Mouse (Mus musculus) forebrain, embryonic 11.5 days (tissue): Measurements from ENCODE around the gene 1810009A15Rik. TPM values are rescaled to one million over a fixed set of nuclear protein-coding genes. Genes with fewer than 3 reads are reported as not detected.

Experiments
- ATAC-seq: fragments of 200-750 bp; cut with Nextera tagmentation; replicated peaks from 2 replicates; pipeline ENCODE4 v1.8.0; 2017; ENCODE audit warnings: moderate TSS enrichment; ENCODE audit not compliant: low FRiP score
- DNase-seq: peaks from one replicate; pipeline ENCODE4 v3.0.0-alpha.2; 2017; ENCODE audit warnings: low spot score
- H3K27ac ChIP-seq: fragments of 300-500 bp; sonication (generic); 2 replicates; pipeline ENCODE4 v1.5.1; 2014; ENCODE audit warnings: low read depth, low read length
- H3K27me3 ChIP-seq: fragments of 300-500 bp; sonication (generic); 2 replicates; pipeline ENCODE4 v1.6.1; 2014; ENCODE audit warnings: mild to moderate bottlenecking, low read length, mixed read lengths; ENCODE audit not compliant: control insufficient read depth, insufficient read depth
- H3K36me3 ChIP-seq: fragments of 300-500 bp; sonication (generic); 2 replicates; pipeline ENCODE4 v1.6.1; 2014; ENCODE audit warnings: mild to moderate bottlenecking, low read length, moderate library complexity, mixed read lengths; ENCODE audit not compliant: control insufficient read depth, insufficient read depth
- H3K4me1 ChIP-seq: fragments of 300-500 bp; sonication (generic); replicated peaks from 2 replicates; pipeline ENCODE4 v1.6.1; 2014; ENCODE audit warnings: low read length, mixed read lengths; ENCODE audit not compliant: control insufficient read depth, insufficient read depth
- H3K4me2 ChIP-seq: fragments of 300-500 bp; sonication (generic); 2 replicates; pipeline ENCODE4 v1.6.1; 2014; ENCODE audit warnings: low read depth, mild to moderate bottlenecking, low read length, moderate library complexity, mixed read lengths; ENCODE audit not compliant: severe bottlenecking
- H3K4me3 ChIP-seq: fragments of 300-500 bp; sonication (generic); 2 replicates; pipeline ENCODE4 v1.5.1; 2014; ENCODE audit warnings: low read depth, low read length
- H3K9ac ChIP-seq: fragments of 300-500 bp; sonication (generic); 2 replicates; pipeline ENCODE4 v1.6.1; 2014; ENCODE audit warnings: low read length
- H3K9me3 ChIP-seq: fragments of 300-500 bp; sonication (generic); 2 replicates; pipeline ENCODE4 v1.6.1; 2016; ENCODE audit warnings: low read length, mixed read lengths; ENCODE audit not compliant: control insufficient read depth
- WGBS: fragments of 180-500 bp; shearing (Covaris S2); extraction: QIAGEN DNeasy Blood & Tissue Kit; methylation state at CpG from one replicate; pipeline ENCODE4 v1.1.7; 2014; 5-methylcytosine and 5-hydroxymethylcytosine counted together
- polyA plus RNA-seq: library from polyadenylated mRNA; unstranded; fragments of >200 nt; fragmentation: Nextera tagmentation; extraction: Ambion mirVana; gene quantifications from 2 replicates; pipeline ENCODE4 v1.2.1, GENCODE M21; 2014

Gene 1810009A15Rik
- polyA plus RNA-seq, 1 experiment from 2014 or later, result 124 TPM

GRCm38 (mm10) chr19:8899079-8899478 is 10.4 kb downstream of the 1810009A15Rik start:
- DNase-seq, result no peak
- Histone ChIP-seq H3K9ac (peak overlapping the region; percentile 79), H3K27ac (no peak overlapping the region), H3K4me1 (peaks cover 11% of the 10 kb centered on the region), H3K9me3 (no peaks in the 10 kb centered on the region), H3K4me2 (peak overlapping the region; percentile 89), H3K27me3 (no peaks in the 10 kb centered on the region), H3K4me3 (peak overlapping the region; percentile 97), H3K36me3 (peaks cover 2% of the 10 kb centered on the region; the same call in 1 of the 2 replicates)
- ATAC-seq, result no peak
- 75% methylated on average over 3 of the region's 3 CpGs for WGBS

- DNase-seq (no peak), ATAC-seq (no peak)
- H3K27me3 ChIP-seq, result no peaks in the 10 kb centered on the region
- H3K36me3 ChIP-seq, result peaks cover 12% of the 10 kb centered on the region; the same call in 1 of the 2 replicates
- H3K4me1 ChIP-seq, result peaks cover 6% of the 10 kb centered on the region
- H3K9me3 ChIP-seq, result no peaks in the 10 kb centered on the region
- 94% methylated on average over 5 of the region's 5 CpGs for WGBS
- no peak overlapping the region for H3K4me3 ChIP-seq
- no peak overlapping the region for H3K27ac ChIP-seq
- no peak overlapping the region for H3K9ac ChIP-seq
- no peak overlapping the region for H3K4me2 ChIP-seq
These were observed 14.8 kb downstream of the 1810009A15Rik start for GRCm38 (mm10) chr19:8903412-8903811.

DNA sequence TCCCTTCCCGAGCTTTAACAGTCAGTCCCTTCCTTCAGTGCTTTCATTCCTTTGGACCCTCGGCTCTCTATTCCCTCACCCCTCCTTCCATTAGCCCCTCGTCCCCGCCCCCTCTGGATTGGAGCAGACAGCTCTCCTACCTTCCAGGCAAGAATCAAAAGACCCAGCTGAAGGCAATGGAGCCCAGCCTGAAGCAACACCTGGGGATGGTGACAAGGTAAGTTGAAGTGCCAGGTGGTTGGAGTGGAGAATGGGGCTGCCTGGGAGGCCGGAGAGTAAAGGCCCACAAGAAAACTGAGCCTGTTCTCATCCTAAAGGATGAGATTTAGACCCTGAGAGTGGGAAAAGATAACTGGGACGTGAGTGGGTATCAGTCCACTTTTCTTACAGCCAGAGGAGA is 19.9 kb downstream of the 1810009A15Rik start:
- Histone ChIP-seq H3K4me2 (no peak overlapping the region), H3K27ac (no peak overlapping the region), H3K9me3 (no peaks in the 10 kb centered on the region), H3K9ac (no peak overlapping the region), H3K36me3 (peaks cover 26% of the 10 kb centered on the region; the same call in 1 of the 2 replicates), H3K27me3 (no peaks in the 10 kb centered on the region), H3K4me1 (no peaks in the 10 kb centered on the region), H3K4me3 (no peak overlapping the region)
- no peak for ATAC-seq
- no peak for DNase-seq
- WGBS, result 91% methylated on average over 6 of the region's 6 CpGs

GRCm38 (mm10) chr19:8911810-8912209 is 23.2 kb downstream of the 1810009A15Rik start:
- Histone ChIP-seq H3K36me3 (peaks cover 46% of the 10 kb centered on the region), H3K4me1 (no peaks in the 10 kb centered on the region), H3K4me3 (no peak overlapping the region), H3K9me3 (no peaks in the 10 kb centered on the region), H3K27ac (no peak overlapping the region), H3K4me2 (no peak overlapping the region), H3K27me3 (no peaks in the 10 kb centered on the region), H3K9ac (no peak overlapping the region)
- no peak for ATAC-seq
- WGBS, result 97% methylated on average over 5 of the region's 5 CpGs
- DNase-seq, result no peak

GRCm38 (mm10) chr19:8914212-8914611 is 25.6 kb downstream of the 1810009A15Rik start:
- Histone ChIP-seq H3K4me1 (no peaks in the 10 kb centered on the region), H3K27me3 (no peaks in the 10 kb centered on the region), H3K9ac (no peak overlapping the region), H3K4me2 (no peak overlapping the region), H3K4me3 (no peak overlapping the region), H3K36me3 (peaks cover 41% of the 10 kb centered on the region), H3K27ac (no peak overlapping the region), H3K9me3 (no peaks in the 10 kb centered on the region)
- 95% methylated on average over 3 of the region's 3 CpGs for WGBS
- DNase-seq (no peak), ATAC-seq (no peak)

GRCm38 (mm10) chr19:8919000-8919399 is 30.3 kb downstream of the 1810009A15Rik start:
- H3K27ac ChIP-seq, result no peak overlapping the region
- H3K4me2 ChIP-seq, result no peak overlapping the region
- no peak for ATAC-seq
- no peak overlapping the region for H3K4me3 ChIP-seq
- H3K9ac ChIP-seq, result no peak overlapping the region
- H3K4me1 ChIP-seq, result peaks cover 4% of the 10 kb centered on the region; the same call in 1 of the 2 replicates
- no peaks in the 10 kb centered on the region for H3K9me3 ChIP-seq
- peaks cover 26% of the 10 kb centered on the region for H3K36me3 ChIP-seq
- H3K27me3 ChIP-seq, result no peaks in the 10 kb centered on the region
- WGBS, result 95% methylated on average over 3 of the region's 3 CpGs
- DNase-seq, result no peak

DNA sequence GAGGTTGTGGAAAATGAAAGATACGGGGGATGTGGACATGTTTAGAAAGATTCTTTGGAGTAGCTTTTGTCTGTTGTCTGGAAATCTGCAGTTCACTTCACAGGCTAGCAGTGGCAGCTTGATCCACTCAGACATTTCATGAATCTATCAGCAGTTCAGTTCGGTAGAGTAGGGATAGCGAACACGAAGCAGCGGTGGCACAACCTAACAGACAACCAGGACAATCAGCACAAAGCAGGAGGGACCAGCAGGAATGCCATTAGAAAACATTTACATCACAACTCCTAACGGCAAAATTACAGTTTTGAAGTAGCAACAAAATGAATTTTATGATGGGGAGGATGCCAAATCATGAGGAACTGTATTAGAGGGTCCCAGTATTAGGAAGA is 31.0 kb downstream of the 1810009A15Rik start:
- Histone ChIP-seq H3K4me1 (peaks cover 4% of the 10 kb centered on the region; the same call in 1 of the 2 replicates), H3K9ac (peak overlapping the region; percentile 77), H3K36me3 (peaks cover 19% of the 10 kb centered on the region), H3K9me3 (no peaks in the 10 kb centered on the region), H3K4me3 (no peak overlapping the region; the same call in 1 of the 2 replicates), H3K27ac (peak overlapping the region; percentile 68), H3K27me3 (no peaks in the 10 kb centered on the region), H3K4me2 (peak overlapping the region; percentile 93; the same call in 1 of the 2 replicates)
- 76% methylated on average over 6 of the region's 6 CpGs for WGBS
- DNase-seq, result no peak
- 0 out of 2 replicates have a peak, but pooled peaks have one; percentile 17 for ATAC-seq

- peaks cover 4% of the 10 kb centered on the region; the same call in 1 of the 2 replicates for H3K4me1 ChIP-seq
- peak within 1 kb of the TSS; percentile 68 for H3K27ac ChIP-seq
- H3K36me3 ChIP-seq, result peaks cover 14% of the 10 kb centered on the region
- H3K4me3 ChIP-seq, result peak within 1 kb of the TSS; percentile 89
- no peaks in the 10 kb centered on the region for H3K27me3 ChIP-seq
- H3K4me2 ChIP-seq, result peak within 1 kb of the TSS; percentile 93
- DNase-seq, result peak; percentile 95
- H3K9ac ChIP-seq, result peak within 1 kb of the TSS; percentile 77
- WGBS, result 3% methylated on average over 43 of the region's 50 CpGs
- ATAC-seq, result peak; percentile 98
- H3K9me3 ChIP-seq, result no peaks in the 10 kb centered on the region
These were observed 31.6 kb downstream of the 1810009A15Rik start, which contains the start of gene B3gat3 for GRCm38 (mm10) chr19:8920073-8920736. TSS of gene B3gat3 (plus strand) at chr19:8920374.
